Mouse (Mus musculus): ENCODE measurements around the gene N4bp2l2. TPM values are rescaled to one million over a fixed set of nuclear protein-coding genes. Genes with fewer than 3 reads are reported as not detected.

The N4bp2l2 gene
- total RNA-seq (2023), result 177 TPM

DNA sequence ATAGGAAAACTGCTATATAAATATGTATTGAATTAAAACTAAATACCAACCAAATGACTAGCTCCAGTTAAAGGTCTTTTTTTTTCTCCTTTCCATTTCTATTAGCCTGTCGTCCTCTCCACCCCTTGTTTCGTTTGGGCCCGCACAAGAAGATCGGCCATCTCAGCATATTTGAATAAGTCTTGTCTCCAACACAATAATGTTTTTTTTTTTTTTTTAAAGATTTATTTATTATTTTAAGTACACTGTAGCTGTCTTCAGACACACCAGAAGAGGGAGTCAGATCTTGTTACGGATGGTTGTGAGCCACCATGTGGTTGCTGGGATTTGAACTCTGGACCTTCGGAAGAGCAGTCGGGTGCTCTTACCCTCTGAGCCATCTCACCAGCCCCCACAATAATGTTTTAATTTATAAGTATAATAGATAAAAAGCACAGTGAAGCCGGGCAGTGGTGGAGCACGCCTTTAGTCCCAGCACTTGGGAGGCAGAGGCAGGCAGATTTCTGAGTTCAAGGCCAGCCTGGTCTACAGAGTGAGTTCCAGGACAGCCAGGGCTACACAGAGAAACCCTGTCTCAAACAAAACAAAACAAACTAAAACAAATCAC, at the start of gene N4bp2l2:
TSS of gene N4bp2l2 (minus strand) at position 51 of the 607 bp plus-strand sequence.

GRCm38 (mm10) chr5:150673153-150673835, 7.3 kb upstream of the N4bp2l2 start, which contains the start of gene Pds5b:
Gene Pds5b, plus strand, starts transcription at chr5:150673739.

DNA sequence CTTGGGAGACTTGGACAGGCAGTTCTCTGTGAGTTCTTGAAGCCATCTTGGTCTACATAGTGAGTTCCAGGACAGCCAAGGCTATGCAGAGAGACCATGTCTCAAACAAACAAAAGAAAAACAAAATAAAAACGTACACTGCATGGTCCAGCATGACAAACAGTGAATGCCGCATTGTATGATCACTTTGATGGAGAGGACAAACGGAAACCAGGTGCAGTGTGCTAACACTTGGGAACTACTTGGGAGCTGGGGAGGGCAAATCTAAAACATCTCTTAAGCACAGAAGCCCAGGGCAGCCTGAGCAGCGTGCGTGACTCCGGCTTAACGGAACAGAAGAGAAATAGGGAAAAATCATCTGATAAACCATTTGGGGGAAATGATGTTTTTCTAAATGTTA, 68.9 kb downstream of the N4bp2l2 start, which contains the start of gene N4bp2l1:
TSS of gene N4bp2l1 (minus strand) at position 101 of the 400 bp plus-strand sequence.

Other genes starting within 250 kb of the N4bp2l2 start
- not detected for gene Zar1l, start 148.0 kb downstream of the N4bp2l2 start, total RNA-seq (2023)
- gene Brca2, start 143.6 kb downstream of the N4bp2l2 start, total RNA-seq (2023), result 6.9 TPM
- 77.2 TPM for gene N4bp2l1, start 69.0 kb downstream of the N4bp2l2 start, total RNA-seq (2023)
- 51.8 TPM for gene Pds5b, start 7.6 kb upstream of the N4bp2l2 start, total RNA-seq (2023)